Comparison of ENCODE assay signal across 21 mouse cellular contexts in the genomic region with DNA sequence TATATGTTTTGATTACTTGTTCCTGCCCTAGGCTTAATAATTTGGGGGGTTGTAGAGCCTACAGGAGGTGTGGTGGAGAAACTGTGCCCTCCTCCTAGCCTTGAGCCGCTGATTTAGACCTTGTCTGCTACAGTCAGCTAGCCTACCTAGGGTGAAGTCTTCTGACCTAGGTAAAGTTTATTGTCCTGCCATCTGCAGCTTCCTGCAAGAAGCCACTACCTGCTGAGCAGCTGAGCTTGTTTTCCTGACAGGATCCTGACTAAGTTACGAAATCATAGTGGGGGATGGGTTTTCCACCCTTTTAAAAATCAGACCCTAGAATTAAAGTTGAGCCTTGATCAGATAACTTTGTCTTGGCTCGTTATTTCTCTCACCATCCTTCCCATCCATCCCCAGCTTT. TPM values are rescaled to one million over a fixed set of nuclear protein-coding genes. Genes with fewer than 3 reads are reported as not detected.
DNase-seq lines count a peak whose midpoint lies in the region; TF ChIP-seq lines count a peak whose summit lies in the region.
"Had no signal": no experiment of that assay in that cellular context is flagged by ENCODE, and none has a peak within 500 bp of the region (broad histone marks: within the 10 kb centered on the region; RNA-seq: fewer than 3 reads in every experiment).

No protein-coding gene starts in this region.

- TF ChIP-seq POLR2A in ES-Bruce4 (IDR thresholded peaks at IDR 0.05; ENCODE audit: insufficient read depth, low read length) = no peak

- no peak overlapping the region for H3K9ac ChIP-seq in ES-Bruce4 (ENCODE audit: low read depth, poor library complexity, severe bottlenecking)
- H3K9ac ChIP-seq: embryonic facial prominence, embryonic 13.5 days; embryonic facial prominence, embryonic 15.5 days; forebrain, embryonic 12.5 days had no signal

- no peak; the same call in 1 of the 2 replicates for TF ChIP-seq EP300 in ES-Bruce4 (IDR thresholded peaks at IDR 0.05; ENCODE audit: insufficient read depth, low read depth, low read length)

- no peak overlapping the region for H3K4me3 ChIP-seq in ES-Bruce4 (ENCODE audit: low read depth, low read length)
- H3K4me3 ChIP-seq: embryonic facial prominence, embryonic 13.5 days; embryonic facial prominence, embryonic 15.5 days; erythroblast, embryonic 14.5 days; forebrain, embryonic 10.5 days; forebrain, embryonic 12.5 days had no signal

- H3K9me3 ChIP-seq in ES-Bruce4 (replicated peaks; ENCODE audit: control insufficient read depth, insufficient read depth, low read length, poor library complexity, severe bottlenecking) = no peaks in the 10 kb centered on the region
- H3K9me3 ChIP-seq: embryonic facial prominence, embryonic 13.5 days; embryonic facial prominence, embryonic 15.5 days; forebrain, embryonic 10.5 days; forebrain, embryonic 12.5 days; G1E had no signal

- H3K36me3 ChIP-seq in ES-Bruce4 (ENCODE audit: control insufficient read depth, insufficient read depth, low read length, poor library complexity, severe bottlenecking) = no peaks in the 10 kb centered on the region
- H3K36me3 ChIP-seq: embryonic facial prominence, embryonic 13.5 days; embryonic facial prominence, embryonic 15.5 days; forebrain, embryonic 10.5 days; forebrain, embryonic 12.5 days; G1E had no signal

- H3K4me1 ChIP-seq in ES-Bruce4 (ENCODE audit: control insufficient read depth, insufficient read depth, low read length) = no peaks in the 10 kb centered on the region
- H3K4me1 ChIP-seq: embryonic facial prominence, embryonic 13.5 days; embryonic facial prominence, embryonic 15.5 days; forebrain, embryonic 10.5 days; forebrain, embryonic 12.5 days had no signal

- no peaks in the 10 kb centered on the region for H3K27me3 ChIP-seq in ES-Bruce4 (ENCODE audit: control insufficient read depth, insufficient read depth, low read length, poor library complexity, severe bottlenecking)

- intact Hi-C loops in left cerebral cortex, postnatal 36 days (cut with DNase I) = no loop called here

- TF ChIP-seq CTCF in ES-Bruce4 (IDR thresholded peaks at IDR 0.05; ENCODE audit: low read depth, low read length) = no peak

- DNase-seq in ES-CJ7 (ENCODE audit: low read depth, low spot score) (peak; percentile 36), R1 (ENCODE audit: low read depth, low spot score) (peak; percentile 90)
- DNase-seq in frontal cortex, postnatal 10 days (ENCODE audit: low spot score in 2 of 2) = no peak
- DNase-seq in left cerebral cortex, postnatal 36 days (ENCODE audit: low spot score in 2 of 2) = no peak
- DNase-seq: adrenal gland, adult 2 months; adrenal gland, postnatal 10 days; adrenal gland, postnatal 25 days; cerebellum, adult 11 months; cerebellum, adult 18-20 months; cerebellum, adult 8-10 months; cerebellum, adult 9-11 months; cerebellum, postnatal 14 days; cerebellum, postnatal 36 days; embryo, embryonic 11 days had no signal

- H3K27ac ChIP-seq in ES-Bruce4 (ENCODE audit: insufficient read depth, low read length) = peak overlapping the region; percentile 65; the same call in 1 of the 2 replicates
- H3K27ac ChIP-seq: embryonic facial prominence, embryonic 13.5 days; embryonic facial prominence, embryonic 15.5 days; forebrain, embryonic 10.5 days; forebrain, embryonic 12.5 days had no signal

RNA-seq across cellular contexts. Expression of gene Hacd2, which starts 5.7 kb away (rescaled TPM):
- polyA plus RNA-seq in ES-Bruce4 (2011; ENCODE audit: insufficient read depth, insufficient read length, low read depth, missing spikeins) = 85.0 and 87.6 TPM in 2 replicates
- 10 to 100 TPM; 25.4 to 32.5 TPM for total RNA-seq in left cerebral cortex, postnatal 36 days (2021)

Comparison
In these comparisons a context has a peak if more than half of its experiments do, and no peak if none do; other contexts are left out.
1. DNase-seq: peak in ES-CJ7 (single experiment) and R1 (single experiment); none in frontal cortex, postnatal 10 days (0 of 2) and left cerebral cortex, postnatal 36 days (0 of 2).